Mouse (Mus musculus) MEL-GATA-1-ER (cell line): ENCODE measurements around the gene Ralgapa2.

Experiments used
- DNase-seq: peaks from one replicate; pipeline ENCODE4 v3.0.0-alpha.2; 2012; ENCODE audit warnings: low read depth; ENCODE audit errors: extremely low read depth

Ralgapa2 gene

DNA sequence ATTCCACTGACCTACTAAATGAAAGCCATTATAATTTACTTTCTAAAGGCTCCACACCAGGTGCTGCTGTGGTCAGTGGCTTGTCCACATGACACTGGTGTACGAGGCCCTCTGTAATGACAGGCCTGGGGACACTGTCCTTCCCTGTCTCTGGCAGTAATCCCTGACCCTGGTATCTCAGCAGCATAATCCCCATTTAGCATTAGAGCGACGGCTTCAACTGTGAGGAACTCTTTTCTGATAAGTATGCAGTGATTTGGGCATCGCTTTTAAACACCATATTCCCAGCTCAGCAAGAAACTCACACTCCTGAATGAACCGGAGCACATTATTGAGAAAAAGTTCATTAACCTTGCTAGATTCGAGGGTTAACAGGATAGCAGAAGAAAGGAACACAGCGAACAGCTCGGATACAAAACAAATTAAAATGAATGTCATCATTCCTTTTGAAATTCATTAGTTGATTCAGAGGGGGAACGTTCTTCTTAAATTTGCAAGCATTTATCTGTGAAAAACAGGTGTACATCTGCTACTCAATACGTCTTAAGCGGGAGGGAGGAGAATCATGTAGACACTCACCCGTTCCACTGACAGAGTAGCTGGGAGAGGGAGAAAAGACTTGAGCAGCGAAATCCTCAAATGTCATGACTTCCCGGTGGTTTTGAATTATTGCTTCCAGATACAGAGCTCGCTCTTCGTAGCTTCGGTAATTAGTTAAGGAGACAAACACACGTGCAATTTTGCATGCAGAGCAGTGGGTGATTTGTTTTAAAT lies 252.2 kb downstream of the Ralgapa2 start:
- no peak for DNase-seq

DNA sequence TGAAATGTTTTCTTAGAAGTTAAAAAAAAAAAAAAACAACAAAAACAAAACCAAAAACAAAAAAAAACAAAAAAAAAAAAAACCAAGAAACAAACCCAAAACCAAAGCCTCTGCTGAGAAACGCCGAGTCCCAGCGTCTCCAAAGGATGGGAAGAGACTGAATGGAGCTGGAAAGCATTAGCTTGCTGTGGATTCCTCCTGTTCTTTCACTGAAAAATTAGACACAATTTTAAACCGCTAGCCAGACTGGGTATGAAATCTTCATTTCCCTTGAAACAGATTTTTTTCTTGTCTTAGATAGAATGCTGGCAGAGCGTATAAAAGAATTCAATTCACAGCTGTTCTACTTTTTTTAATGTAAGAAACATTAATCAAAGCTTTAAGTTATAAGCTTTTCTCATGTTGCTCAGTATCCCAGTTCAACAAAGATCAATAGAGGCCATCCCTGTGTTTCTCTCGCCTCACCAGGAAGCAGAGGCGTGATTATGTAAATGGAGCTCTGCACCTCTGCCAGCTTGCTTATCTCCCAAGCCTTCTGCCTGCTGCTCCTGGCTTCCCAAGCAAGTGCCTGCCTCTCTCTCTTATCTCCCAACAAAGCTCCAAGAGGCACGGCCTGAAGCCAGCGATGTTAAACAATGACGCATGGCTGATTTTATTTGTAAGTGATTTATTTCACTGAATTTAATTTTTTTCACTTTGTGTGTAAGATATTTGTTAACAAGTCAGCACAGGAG lies 253.2 kb downstream of the Ralgapa2 start:
- peak; percentile 14 for DNase-seq

DNA sequence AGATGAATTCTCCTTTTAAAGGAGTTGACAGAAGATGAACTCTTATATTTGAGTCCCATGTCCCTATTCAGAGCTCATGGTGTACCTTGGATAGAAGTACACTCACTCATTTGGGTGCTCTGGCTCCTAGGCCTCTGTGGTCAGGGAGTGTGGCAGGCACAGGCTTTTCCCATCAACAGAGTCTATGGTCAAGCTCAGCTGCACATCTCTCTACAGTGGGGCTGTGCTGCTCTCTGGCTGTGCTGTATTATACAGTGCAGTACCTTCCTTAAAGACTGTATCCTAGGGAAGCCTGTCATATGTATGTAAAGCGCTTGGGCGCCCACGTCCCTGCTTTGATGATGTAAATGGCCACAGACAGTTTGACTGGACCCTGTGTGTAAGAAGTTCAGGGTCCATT lies 254.5 kb downstream of the Ralgapa2 start:
- DNase-seq = no peak

DNA sequence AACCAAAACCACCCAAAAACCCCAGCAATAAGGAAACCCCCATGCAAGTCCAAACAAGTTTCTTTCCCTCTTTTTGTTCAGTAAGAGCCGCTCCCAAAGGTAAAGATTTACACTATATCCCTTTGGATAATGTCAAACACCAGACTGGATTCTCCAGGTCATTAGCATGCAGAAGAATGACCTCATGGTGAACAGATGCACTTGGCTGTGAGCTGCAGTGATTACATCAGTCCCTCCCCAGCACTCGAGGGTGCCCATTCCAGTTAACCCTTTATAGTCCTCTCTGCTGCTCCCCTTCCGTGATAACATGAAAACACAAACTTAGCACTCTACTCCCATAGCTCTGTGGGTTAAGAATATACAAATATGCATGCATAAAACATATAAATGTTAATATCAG lies 255.1 kb downstream of the Ralgapa2 start:
- no peak for DNase-seq

DNA sequence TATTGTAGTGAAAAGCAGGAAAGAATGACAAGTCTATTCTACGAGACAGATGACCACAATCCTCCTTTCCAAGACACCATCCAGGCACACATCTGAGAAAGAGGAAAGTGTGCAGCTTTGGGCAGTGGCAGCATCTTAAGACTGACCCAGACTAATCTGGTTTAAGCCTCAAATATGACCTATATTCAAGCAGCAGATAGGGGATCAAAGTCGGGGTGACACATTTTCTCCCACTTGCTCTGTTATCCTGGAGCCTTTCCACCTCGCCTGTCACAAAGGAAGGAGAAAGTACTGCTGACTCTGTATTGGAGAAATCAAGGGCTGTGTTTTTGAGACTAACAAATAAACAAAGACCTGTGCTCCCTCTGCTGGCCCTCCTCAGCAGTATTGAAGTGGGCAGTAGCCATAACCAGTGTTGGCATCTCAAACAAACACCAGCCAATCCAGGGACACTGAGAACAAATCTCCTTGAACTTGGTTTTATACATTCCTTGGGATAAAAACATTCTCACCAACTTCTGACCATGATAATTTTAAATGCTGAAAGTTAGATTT lies 255.7 kb downstream of the Ralgapa2 start:
- no peak for DNase-seq

DNA sequence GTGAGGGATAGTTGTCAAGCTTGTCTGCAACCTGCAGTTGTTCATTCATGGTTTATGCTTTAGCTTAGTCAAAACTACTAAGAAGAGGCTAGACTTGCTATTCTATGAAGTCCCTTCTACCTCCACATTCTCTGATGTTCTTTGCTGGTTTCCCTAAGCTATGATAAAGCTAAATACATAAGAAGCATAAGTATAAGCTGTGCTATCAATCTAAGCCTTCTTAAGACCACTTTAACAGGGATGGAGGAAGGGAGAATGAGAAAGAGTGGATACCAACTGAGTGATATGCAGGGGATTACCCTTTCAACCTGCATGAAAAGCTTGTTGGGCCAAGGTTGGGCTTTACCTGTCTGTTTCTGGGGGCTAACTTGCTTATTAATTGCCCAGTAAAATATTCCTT lies 256.5 kb downstream of the Ralgapa2 start:
- no peak for DNase-seq

DNA sequence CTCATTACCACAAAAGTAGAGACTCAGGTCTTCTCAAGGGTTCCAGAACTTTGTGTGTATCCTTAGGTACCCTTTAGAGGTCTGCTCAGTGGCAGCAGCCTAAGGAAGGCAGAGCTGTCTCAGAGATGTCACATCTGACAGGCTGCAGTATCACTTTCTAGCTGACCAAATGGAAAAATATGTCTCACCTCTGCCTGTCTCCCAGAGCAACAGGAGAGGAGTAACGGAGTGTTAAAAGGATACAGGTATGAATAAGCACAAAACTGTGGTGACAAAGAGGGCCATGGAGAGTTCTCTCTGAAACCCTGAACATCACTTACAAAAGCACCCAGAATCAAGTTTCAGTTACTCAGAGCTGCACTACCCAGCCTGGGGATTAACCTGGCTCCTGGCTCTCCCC lies 257.8 kb downstream of the Ralgapa2 start:
- no peak for DNase-seq

DNA sequence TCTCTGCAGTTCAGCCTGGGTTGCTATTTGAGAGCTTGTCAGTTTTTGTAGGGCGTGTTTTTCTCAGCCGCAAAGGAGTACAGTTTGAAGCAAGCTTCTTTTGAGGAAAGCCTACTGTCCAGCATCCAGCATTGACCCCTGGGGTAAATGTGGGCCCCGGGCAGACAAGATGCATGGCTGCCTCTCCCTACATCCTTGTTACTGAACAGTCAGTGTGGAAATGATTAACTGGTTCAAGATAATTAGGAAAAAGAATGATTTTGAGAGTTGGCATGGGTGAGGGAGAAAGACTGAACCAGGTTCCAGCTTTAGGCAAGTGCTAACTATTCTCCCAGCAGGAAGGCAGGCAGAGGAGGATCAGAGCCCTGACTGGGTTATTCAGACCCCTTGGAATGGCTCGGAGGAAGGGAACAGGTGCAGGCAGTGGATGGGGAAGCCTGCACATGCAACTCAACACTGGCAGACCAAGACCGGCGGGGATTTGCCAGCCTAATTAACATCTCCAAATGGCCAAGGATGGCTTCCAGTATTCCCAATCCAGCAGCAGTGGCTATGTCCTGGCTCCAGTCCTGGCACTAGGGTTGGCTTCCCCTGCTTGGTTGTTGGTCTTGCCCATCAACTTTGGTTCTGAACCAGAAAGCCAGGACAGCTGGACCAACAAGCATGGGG lies 261.8 kb downstream of the Ralgapa2 start:
- DNase-seq = no peak

DNA sequence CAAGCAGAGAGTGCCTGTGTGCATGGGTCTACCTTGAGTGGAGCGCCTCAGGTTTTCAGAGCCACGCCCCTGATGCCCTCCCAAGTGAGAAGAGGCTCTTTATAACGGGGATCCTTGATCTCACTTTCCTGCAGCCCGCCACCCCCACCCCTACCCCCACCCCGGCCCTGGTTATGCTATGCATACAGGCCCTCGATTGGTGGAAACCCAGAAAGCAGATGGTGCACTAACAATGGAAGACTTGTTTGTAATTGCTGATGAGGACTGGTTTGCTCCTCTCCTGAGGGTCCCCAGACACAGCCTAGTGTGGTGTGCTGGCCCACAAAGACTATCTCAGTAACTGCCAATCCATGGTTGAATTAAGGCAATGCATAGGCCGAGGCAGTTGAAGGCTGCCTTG lies 263.1 kb downstream of the Ralgapa2 start:
- no peak for DNase-seq

DNA sequence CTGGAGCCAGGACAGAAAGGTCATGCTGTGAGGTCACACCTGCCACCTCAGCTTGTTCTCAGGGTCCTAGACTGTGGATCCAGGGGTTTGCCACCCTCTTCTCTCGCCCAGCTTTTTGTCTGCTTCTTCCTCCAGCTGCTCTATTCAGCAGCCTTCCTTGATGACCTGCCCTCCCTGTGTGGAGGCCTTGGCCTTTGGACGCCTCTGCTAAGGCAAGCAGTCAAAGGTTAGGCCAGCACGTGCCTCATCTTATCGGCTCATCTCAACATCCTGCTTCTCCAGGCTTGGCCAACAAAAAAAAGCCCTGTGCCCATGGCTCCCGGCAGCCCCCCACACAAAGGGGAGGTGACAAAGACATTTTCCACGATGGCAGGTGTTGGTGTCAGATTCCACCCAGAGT lies 264.6 kb downstream of the Ralgapa2 start:
- DNase-seq = no peak

DNA sequence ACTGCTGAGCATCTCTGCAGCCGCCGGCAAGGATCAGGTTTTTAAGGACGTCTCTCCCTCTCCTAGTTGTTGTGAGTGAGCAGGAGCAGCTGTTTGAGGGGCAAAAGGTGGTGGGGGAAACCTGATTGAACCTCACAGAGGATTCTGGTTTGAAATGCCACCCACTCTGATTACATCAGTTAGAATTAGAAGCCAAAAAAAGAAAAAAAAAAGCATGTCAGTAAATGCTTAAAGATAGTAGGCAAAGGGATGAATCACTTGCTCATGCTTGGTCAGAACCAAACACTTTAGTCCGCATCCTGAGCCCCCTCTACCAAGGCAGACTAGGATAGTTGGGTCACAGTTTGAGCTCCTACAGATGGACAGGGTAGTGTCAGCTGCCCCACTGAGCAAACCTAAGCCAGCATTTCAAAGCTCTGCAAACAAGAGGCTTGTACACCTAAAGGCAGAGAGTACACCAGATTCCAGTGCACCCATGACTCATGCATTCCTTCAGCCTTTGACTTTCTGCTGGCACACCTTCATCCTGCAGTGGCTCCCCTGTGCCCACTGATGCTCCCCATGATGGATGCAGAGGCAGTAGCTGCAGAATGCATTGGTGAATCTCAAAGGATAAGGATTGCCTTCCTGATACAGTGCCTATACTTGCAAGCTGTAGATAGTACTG lies 265.6 kb downstream of the Ralgapa2 start:
- DNase-seq = no peak

DNA sequence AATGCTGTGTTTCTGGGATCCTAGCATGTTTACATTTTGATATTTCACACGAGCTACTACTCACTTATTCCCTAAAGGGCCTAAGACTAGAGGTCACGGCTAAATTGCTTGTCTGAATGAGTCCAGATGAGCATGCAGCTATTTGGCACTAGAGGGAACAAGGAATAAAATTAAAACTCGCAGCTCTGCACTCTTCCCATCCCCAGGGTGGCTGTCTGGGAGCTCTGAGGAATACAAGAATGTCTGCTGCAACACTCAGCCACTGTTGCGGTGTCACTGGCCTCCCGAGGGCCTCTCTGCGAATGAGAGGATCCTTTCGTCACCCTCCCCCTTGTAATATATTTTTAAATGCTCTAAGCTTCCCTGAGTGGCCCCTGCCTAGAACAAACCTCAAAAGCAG lies 266.7 kb downstream of the Ralgapa2 start:
- DNase-seq = no peak

DNA sequence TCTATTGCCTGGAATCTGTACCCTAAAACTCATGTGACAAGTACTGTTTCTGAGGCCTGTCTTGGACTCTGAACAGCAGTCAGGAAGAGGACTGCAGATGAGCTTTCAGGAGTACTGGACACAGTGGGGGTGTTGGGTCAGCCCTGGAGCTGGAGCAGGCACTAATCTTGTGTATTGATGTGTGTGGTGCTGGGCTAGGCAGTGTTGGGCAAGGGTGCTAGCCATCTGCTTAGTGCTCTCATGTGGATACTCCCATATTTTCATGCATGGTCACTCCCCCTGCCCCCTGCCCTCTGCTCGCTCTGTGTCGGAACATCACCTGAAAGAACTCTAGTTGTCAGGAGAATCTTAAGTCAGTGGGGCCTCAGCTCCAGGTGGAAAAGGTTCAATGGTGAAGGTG lies 268.1 kb downstream of the Ralgapa2 start:
- DNase-seq = no peak

DNA sequence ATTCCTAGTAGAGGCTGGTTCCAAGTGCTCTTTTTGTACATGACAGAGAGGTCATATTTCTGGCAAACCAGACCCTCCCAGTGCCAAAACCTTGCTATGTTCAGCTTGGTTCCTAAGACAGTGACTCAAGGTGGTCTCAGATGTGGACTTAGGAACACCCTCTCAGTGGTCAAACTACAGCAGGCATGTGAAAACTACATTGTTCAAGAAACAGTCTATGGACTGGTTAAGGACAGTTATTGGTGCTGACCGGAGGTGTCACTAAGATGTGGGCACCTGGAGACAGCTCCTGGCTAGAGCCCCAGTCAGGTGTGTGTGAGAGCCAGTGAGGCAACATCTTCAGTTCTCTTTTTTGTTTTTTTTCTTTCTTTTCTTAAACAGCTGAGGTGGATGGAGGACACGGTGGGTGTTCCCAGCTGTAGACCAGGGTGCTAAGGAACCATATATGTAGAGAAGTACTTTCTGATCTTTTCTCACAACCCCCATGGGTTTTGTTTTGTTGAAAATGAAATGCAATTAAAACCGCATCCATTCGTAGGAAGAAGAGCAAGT lies 272.9 kb downstream of the Ralgapa2 start:
- DNase-seq = no peak

DNA sequence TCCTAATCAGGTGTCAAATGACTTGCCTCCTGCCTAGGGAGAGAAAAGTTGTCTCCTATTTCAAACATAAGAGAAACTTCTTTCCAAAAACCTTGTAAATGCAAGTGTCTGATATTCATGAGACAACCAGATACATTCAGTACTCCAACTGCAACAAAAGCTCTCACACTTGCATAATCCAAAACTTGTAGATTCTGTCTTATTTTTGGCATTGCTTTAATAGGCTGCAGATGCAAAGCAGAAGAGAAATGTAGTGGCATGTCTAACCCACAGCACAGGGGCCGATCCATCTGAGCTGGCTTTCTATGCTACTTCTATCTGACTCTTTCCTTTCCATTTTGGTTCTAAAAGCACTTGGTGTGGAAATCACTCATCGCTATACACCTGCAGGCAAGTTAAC lies 280.7 kb downstream of the Ralgapa2 start:
- DNase-seq = no peak

DNA sequence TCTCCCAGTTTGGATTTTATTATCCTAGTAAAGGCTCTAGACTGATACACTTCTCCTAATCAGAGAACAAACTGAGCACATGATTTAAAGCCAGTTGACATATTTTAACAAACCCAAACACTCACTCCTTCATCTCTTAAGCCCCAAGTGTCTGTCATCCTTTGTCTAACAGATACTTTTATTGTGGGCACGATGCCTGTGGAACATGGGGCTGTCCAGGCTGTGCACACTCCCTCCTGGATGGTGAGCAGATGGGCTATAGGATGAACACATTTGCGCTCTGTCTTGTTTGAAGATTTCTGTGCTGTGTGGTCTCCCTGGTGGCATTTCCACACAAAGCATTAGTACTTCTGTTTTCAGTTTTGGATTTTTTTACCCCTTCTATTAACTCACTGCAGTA lies 283.7 kb downstream of the Ralgapa2 start:
- DNase-seq = no peak

DNA sequence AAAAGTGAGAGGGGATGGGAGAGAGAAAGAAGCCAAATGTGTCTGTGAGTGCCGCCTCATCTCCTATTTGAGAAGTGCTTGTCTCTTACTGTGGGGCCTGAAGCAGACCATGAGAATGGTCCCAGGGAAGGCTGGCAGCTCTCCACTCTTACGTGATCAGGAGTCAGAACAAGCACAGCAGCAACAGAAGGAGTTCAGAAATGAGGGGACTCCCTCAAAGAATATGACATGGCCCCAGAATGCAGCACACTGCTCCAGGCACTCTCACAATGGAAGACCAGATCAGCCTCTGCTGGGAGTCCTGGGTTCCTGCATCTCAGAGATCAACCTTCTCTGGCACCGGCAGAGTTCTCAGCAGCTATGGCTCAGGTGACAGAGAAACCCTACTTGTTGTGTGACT lies 284.5 kb downstream of the Ralgapa2 start:
- DNase-seq = no peak

DNA sequence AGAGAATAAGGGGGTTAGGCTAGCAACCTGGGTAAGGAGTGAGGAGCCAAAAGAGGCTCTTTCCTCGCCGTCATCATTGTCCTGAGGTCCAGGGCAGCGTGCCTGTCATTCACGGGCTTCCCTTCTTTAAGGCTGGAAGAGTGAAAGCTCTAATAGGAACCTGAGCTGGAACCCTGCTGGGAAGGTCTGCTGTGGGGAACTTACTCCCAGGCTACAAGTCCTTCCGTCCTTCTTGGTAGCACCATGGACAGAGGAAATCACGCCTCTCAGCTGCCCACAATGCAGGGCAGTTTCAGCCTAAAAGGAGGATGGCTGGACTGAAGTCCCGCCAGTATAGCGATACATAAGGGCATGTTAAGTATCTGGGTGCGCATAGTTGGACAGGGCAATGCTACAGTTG lies 285.7 kb downstream of the Ralgapa2 start:
- no peak for DNase-seq

DNA sequence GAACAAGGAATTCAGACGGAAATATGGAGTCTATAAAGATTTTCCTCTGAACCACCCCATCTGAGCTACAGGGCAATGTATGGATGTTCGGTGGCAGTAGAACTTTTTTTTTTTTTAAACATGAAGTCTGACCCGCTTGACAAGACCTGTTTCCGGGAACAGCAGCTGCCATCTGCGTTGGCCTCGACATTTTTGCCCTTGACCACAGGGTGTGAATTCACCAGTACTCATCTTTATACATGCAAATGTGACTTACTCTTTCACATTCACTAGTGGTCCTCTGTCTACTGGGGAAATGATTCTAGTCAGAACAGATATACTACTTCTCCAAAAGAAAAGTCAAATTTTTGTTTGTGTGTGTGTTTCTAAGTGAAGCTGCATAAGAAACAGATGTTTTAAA lies 286.3 kb downstream of the Ralgapa2 start:
- no peak for DNase-seq

DNA sequence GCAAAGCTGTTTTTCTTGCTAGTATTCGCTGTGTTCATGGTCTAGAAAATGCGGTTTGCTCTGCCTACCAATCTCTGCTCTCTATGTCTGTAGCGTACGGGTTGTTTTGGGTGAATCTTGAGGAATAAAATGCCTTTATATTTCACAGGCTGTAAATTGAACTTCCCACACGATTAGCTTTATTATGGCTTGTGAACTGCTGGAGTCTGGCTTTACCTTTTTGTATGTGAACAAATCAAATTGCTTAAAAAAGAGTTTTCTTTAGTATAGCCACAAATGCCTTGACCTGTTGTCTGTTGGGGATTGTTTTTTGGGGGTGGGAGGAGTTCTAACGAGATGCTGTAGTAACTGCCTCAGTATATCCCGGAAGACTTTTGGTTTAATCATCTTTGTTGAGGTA lies 288.0 kb downstream of the Ralgapa2 start:
- DNase-seq = no peak

DNA sequence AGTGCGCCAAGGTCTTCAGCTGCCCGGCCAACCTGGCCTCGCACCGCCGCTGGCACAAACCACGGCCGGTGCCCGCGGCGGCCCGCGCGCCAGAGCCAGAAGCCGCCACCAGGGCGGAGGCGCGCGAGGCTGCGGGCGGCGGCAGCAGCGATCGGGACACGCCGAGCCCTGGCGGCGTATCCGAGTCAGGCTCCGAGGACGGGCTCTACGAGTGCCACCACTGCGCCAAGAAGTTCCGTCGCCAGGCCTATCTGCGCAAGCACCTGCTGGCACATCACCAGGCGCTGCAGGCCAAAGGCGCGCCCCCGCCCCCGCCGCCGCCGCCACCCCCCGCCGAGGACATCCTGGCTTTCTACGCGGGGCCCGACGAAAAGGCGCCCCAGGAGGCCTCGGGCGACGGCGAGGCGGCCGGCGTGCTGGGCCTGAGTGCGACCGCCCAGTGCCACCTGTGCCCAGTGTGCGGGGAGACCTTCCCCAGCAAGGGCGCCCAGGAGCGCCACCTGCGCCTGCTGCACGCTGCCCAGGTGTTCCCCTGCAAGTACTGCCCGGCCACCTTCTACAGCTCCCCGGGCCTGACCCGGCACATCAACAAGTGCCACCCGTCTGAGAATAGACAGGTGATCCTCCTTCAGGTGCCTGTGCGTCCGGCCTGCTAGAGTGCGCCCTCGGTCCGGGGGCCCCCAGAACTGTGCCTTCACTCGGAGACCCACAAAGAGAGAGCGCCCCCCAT lies 288.8 kb downstream of the Ralgapa2 start:
- DNase-seq = no peak
